Mouse (Mus musculus) spleen, adult 2 months (tissue): Measurements from ENCODE around the gene Pou2f2.

ENCODE experiments used
- CTCF ChIP-seq: fragments of 200-500 bp; IDR thresholded peaks from 2 replicates; pipeline ENCODE4 v1.5.1; 2011; ENCODE audit warnings: mild to moderate bottlenecking, inconsistent platforms; ENCODE audit not compliant: insufficient read depth, insufficient read length, insufficient replicate concordance; ENCODE audit errors: extremely low read depth
- POLR2A ChIP-seq: fragments of 200-500 bp; IDR thresholded peaks from 2 replicates; pipeline ENCODE4 v1.6.1; 2011; ENCODE audit warnings: low read depth, low read length, inconsistent platforms

- TF ChIP-seq CTCF, result no peak
- TF ChIP-seq POLR2A, result no peak
Measured at GRCm38 (mm10) chr7:25178317-25178716, 1.2 kb downstream of the Pou2f2 start.
